Mouse (Mus musculus) urinary bladder, postnatal 14 days (tissue): ENCODE measurements at regions not wholly inside any gene's neighbourhood (a gene's known extent, or its start where the extent isn't known, plus 50 kb on each side); places are given as distances from the start of the nearest gene placed in this dataset.

Experiments used
- DNase-seq: peaks from one replicate; pipeline ENCODE4 v3.0.0; 2021; ENCODE audit warnings: low spot score

DNA sequence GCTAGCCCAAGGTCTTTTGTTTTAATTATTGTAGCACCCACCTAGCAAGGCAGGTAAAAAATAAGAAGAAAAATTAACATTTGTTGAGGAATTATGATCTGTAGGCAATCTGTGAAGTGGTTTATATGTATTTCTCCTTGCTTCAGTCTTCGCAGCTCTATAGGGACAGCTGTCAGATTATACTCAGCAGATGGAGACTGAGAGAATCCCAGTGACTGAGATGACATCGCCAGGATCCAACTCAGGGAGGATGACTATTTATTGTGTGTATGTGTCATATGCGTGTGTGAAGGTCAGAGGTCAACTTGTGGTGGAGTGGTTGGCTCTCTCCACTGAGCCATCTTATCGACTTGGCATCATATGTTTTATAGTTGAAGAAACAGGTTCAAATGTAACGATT, 362.0 kb upstream of the Chd6 start:
- no peak for DNase-seq

- DNase-seq = no peak
These were observed 361.1 kb upstream of the Chd6 start for GRCm38 (mm10) chr2:161470025-161470424.

GRCm38 (mm10) chr2:161467035-161467434, 358.2 kb upstream of the Chd6 start:
- DNase-seq = no peak

GRCm38 (mm10) chr2:161460600-161460999, 351.7 kb upstream of the Chd6 start:
- no peak for DNase-seq

DNA sequence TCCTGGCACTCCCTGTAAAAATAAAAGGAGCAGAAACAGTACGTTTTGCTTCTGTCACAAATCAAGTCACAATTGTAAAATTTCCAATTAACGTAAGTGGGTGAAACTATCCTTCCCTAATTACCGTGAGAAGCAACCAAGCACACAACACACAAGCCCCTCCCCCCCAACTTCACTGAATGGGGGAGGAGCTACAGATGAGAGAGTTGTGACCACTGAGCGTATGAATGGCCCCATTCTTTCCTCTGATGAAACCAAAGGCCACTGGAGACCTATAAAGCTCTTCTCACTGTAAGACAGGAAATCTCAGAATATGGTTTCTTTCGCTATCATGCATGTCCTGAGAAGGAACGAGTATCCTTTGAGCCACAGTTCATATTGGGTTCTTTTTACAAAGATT, 345.6 kb upstream of the Chd6 start:
- DNase-seq = no peak

DNA sequence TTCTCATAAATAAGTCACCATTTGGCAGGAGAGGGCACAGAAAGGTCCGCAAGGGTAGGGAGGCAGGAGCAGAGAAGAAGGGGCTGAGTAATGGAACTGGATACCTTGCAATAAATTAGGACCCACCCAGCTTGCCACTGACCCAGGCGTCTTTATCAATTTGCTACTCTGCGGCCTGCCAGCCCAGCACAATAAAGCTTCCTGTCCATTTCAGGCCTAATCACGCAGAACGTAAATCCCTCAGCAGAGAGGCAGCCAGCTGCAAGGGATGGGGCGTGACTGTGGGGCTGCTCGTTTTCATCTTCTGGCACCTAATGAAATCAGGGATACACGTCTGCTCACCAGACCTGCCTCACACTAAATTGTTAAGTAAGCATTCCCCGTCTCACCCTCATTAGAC, 324.9 kb upstream of the Chd6 start:
- DNase-seq = no peak

GRCm38 (mm10) chr2:161429294-161429693, 320.4 kb upstream of the Chd6 start:
- DNase-seq = no peak

DNA sequence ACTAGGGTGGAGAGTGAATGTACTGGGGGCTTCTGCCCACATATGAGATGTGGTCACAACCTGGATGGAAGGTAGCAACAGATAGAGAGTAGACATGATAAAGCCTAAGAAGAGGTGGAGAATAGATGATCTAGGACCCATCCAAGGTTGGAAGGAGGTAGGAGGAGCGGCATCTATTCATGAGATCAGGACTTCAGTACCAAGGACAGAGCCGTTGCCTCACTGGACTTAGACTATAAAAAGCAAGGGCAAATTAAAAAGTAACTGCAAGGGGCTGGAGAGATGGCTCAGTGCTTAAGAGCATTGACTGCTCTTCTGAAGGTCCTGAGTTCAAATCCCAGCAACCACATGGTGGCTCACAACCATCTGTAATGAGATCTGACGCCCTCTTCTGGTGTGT, 316.7 kb upstream of the Chd6 start:
- DNase-seq = no peak

- no peak for DNase-seq
These were observed 309.2 kb upstream of the Chd6 start for GRCm38 (mm10) chr2:161418062-161418461.

GRCm38 (mm10) chr2:161416218-161416927, 307.5 kb upstream of the Chd6 start:
- no peak for DNase-seq

DNA sequence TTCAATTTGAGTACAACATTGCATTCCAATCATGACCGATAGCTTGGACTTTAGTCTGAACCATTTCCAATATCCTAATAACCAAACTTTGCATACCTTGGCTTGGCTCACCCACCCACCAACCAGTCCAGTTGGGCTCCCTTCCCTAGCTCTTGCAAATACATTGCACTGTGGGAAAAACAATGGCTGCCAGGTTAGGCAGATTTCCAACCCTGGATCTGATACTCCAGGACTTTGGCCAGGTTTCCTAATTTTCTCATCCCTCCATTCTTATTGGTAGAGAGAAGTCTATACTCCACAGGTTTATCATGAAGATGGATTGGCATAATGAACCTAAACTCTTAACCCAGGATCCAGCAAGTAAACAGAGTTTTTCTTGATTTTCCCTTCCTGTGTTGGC, 299.4 kb upstream of the Chd6 start:
- no peak for DNase-seq

- no peak for DNase-seq
These were observed 297.0 kb upstream of the Chd6 start for GRCm38 (mm10) chr2:161405847-161406384.

DNA sequence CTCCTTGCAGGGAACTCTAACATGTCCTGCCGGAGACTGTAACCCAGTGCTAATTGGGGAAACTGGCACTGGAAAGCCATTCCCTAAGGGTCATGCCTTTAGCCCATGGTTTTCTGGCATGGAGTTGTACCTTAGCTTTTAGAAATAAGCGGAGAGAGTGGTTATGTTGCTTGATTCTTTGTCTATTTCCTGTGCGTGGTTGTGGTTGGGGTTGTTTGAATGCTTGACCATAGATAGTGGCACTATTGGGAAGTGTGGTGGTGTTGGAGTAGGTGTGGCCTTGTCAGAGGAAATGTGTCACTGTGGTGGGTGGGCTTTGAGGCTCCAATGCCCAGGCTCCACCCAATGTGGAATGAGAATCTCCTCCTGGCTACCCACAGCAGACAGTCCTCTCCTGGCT, 289.2 kb upstream of the Chd6 start:
- no peak for DNase-seq

- no peak for DNase-seq
These were observed 282.2 kb upstream of the Chd6 start for GRCm38 (mm10) chr2:161390954-161391690.

DNA sequence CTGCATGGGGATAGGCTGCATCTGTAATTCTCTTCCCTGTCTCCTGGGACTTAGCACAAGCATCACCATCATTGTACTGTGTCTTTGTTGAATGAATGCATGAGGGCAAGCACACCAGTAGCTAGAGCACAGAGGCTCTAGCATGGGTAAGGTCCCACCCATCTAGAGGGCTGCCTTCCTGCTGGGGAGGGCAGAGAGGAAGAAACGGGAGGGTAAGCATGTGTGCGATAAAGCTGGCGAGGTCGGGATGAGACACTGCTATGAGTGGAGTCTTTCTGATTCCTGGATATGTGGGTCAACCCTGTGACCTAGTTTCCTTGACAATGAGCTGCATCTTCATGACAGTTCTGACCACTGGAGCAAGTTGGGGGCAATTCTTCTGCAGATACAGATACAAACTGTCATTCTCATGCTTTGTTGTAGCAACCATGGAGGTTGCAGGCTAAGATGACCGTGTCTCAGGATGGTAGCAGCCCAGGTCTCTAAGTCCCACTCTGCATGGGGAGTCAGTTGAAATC, 280.5 kb upstream of the Chd6 start:
- no peak for DNase-seq

DNA sequence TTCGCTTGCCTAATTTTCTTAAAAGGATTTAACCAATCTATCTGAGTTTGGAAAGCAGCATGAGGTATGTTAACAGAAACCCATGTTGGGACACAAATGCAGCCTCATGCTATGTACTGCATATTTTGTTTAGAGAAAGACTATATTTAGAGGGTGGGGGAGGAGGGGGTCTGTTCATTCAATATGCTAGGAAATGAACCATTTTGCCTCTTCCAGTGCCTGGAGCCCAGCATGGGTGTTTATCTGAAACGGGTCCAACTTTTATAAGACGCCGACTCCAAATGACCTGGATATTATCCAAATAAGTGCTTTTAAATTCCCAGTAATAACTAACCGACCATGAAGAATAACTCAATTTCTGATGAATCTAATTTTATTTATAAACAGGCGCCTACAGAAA, 278.2 kb upstream of the Chd6 start:
- no peak for DNase-seq

DNA sequence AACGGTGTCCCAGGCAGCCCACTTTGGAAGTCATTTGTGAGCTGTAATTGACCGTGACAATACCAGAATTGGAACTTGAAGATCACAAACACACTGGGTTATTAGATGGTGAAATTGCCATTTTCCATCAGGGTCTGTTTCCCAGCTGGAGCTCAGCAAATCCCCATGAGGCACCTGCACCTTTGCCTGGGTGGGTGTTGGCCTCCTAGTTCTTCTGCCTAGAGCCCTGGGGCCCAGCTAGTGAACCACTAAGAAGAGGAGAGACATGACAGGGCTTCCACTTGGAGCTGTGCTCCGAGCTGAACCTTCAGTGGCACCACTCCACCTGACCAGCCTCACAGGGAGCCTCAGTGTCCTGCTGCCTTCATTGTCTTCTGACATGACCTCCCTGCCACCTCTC, 273.5 kb upstream of the Chd6 start:
- DNase-seq = no peak

- DNase-seq = no peak
These were observed 269.4 kb upstream of the Chd6 start for GRCm38 (mm10) chr2:161378313-161378712.

GRCm38 (mm10) chr2:161362325-161362724, 253.4 kb upstream of the Chd6 start:
- DNase-seq = no peak

GRCm38 (mm10) chr2:161349110-161349509, 240.2 kb upstream of the Chd6 start:
- DNase-seq = no peak

DNA sequence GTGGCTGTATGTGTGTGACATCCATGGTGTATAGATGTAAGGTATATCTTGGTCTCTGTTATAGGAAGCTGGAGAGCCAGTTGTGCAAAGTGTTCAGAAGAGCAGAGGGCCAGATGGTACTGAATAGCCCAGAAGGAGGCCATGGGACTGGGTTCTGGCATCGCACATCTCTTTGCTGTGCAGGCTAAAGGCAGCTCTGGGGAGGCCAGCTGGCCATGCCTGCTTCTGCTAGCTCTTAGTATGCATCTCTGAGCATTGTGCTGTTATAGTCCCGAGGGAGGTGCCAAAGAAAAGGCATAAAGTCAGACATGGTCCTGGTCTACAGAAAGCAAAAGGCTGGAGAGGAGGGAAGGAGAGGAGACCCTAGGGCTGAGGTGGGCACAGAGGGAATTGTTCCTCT, 235.1 kb upstream of the Chd6 start:
- DNase-seq = no peak

DNA sequence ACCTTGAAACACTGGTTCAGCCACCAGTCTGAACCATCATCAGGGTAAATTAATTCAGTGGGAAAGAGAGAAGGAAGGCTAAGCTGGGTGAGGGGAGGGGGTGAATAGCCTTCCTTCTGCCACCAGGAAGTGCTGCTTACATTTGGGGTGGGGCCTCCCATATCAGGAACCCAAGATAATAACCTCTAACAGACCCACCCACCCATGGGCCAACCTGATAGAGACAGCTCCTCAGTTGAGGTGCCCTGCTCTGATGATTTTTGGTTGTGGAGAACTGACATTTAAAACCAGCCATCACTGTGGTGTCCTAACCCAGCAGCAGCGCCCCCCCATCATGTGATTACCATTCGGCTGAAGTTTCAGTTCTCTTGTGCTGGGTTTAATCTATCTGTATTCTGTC, 233.8 kb upstream of the Chd6 start:
- DNase-seq = no peak

DNA sequence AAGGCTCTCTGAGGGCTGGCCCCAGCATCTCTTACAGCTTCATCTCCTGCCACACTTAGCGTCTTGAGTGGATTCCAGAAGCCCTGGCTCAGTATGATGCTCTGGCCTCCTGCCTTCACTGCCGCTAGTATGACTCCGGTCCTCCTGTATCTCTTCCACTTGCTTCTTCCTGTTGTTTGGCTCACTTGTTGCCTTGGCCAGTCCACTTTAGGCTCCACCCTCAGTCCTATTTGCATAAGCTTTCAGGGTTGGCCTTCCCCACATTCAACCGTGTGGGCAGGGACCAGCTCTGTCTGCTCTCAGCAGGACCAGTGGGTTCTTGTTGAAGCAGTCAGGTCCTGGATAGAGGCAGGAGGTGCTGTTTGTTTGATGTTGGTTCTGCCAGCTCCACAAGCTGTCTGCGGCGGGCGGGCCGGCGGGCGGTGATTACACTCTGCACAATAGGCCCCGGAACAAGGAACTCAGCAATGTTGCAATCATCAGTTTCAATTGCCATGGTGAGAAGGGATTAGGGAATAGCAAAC, 232.6 kb upstream of the Chd6 start:
- DNase-seq = peak; percentile 48
